Mouse (Mus musculus) hindbrain, embryonic 16.5 days (tissue): ENCODE results near the gene Kif7. TPM values are rescaled to one million over a fixed set of nuclear protein-coding genes. Genes with fewer than 3 reads are reported as not detected.

Experiments
- ATAC-seq: fragments of 200-750 bp; cut with Nextera tagmentation; 2 replicates; pipeline ENCODE4 v1.8.0; 2017; ENCODE audit warnings: moderate TSS enrichment, moderate library complexity
- H3K27ac ChIP-seq: fragments of 300-500 bp; sonication (generic); 2 replicates; pipeline ENCODE4 v1.5.1; 2014; ENCODE audit warnings: low read depth, mild to moderate bottlenecking, control low read depth, low read length, moderate library complexity
- H3K27me3 ChIP-seq: fragments of 300-500 bp; sonication (generic); replicated peaks from 2 replicates; pipeline ENCODE4 v1.6.1; 2014; ENCODE audit warnings: low read length; ENCODE audit not compliant: control insufficient read depth, insufficient read depth
- H3K36me3 ChIP-seq: fragments of 300-500 bp; sonication (generic); 2 replicates; pipeline ENCODE4 v1.6.1; 2014; ENCODE audit warnings: mild to moderate bottlenecking, low read length, moderate library complexity, mixed read lengths; ENCODE audit not compliant: control insufficient read depth, insufficient read depth
- H3K4me1 ChIP-seq: fragments of 300-500 bp; sonication (generic); 2 replicates; pipeline ENCODE4 v1.6.1; 2014; ENCODE audit warnings: low read depth, low read length; ENCODE audit not compliant: control insufficient read depth, insufficient read depth
- H3K4me2 ChIP-seq: fragments of 300-500 bp; sonication (generic); 2 replicates; pipeline ENCODE4 v1.6.1; 2014; ENCODE audit warnings: mild to moderate bottlenecking, low read length, control low read depth, moderate library complexity
- H3K4me3 ChIP-seq: fragments of 300-500 bp; sonication (generic); 2 replicates; pipeline ENCODE4 v1.5.1; 2014; ENCODE audit warnings: mild to moderate bottlenecking, low read length, control low read depth, moderate library complexity
- H3K9ac ChIP-seq: fragments of 300-500 bp; sonication (generic); 2 replicates; pipeline ENCODE4 v1.6.1; 2014; ENCODE audit warnings: low read depth, mild to moderate bottlenecking, control low read depth, low read length, moderate library complexity
- H3K9me3 ChIP-seq: fragments of 300-500 bp; sonication (generic); 2 replicates; pipeline ENCODE4 v1.6.1; 2014; ENCODE audit warnings: mild to moderate bottlenecking, low read length, moderate library complexity; ENCODE audit not compliant: control insufficient read depth
- WGBS: fragments of 180-500 bp; shearing (Covaris S2); extraction: QIAGEN DNeasy Blood & Tissue Kit; methylation state at CpG from one replicate; pipeline ENCODE4 v1.1.7; 2014; 5-methylcytosine and 5-hydroxymethylcytosine counted together
- polyA plus RNA-seq: library from polyadenylated mRNA; unstranded; fragments of >200 nt; fragmentation: Nextera tagmentation; extraction: Ambion mirVana; gene quantifications from 2 replicates; pipeline ENCODE4 v1.2.1, GENCODE M21; 2015

Kif7 gene
- polyA plus RNA-seq, 1 experiment from 2014 or later, result 1.6 TPM

- no peaks in the 10 kb centered on the region for H3K4me1 ChIP-seq
- H3K36me3 ChIP-seq, result no peaks in the 10 kb centered on the region
- ATAC-seq, result 0 out of 2 replicates have a peak, but pooled peaks have one; percentile 2
- no peak overlapping the region for H3K27ac ChIP-seq
- no peak overlapping the region for H3K4me2 ChIP-seq
- 62% methylated on average over 11 of the region's 11 CpGs for WGBS
- H3K4me3 ChIP-seq, result no peak overlapping the region
- H3K27me3 ChIP-seq, result 0 out of 2 replicates have a peak, but pooled peaks cover 2% of the 10 kb centered on the region
- H3K9me3 ChIP-seq, result no peaks in the 10 kb centered on the region
- H3K9ac ChIP-seq, result no peak overlapping the region
These were observed 14.3 kb upstream of the Kif7 start for GRCm38 (mm10) chr7:79729743-79730370.

- Histone ChIP-seq H3K27me3 (0 out of 2 replicates have a peak, but pooled peaks cover 2% of the 10 kb centered on the region), H3K9ac (no peak overlapping the region; the same call in 1 of the 2 replicates), H3K4me2 (no peak overlapping the region), H3K4me3 (no peak overlapping the region), H3K9me3 (no peaks in the 10 kb centered on the region), H3K36me3 (no peaks in the 10 kb centered on the region), H3K4me1 (no peaks in the 10 kb centered on the region), H3K27ac (no peak overlapping the region)
- peak; percentile 53; the same call in 1 of the 2 replicates for ATAC-seq
- WGBS, result 4% methylated on average over 8 of the region's 8 CpGs
These were observed 13.6 kb upstream of the Kif7 start for GRCm38 (mm10) chr7:79729169-79729568.

- no peak for ATAC-seq
These were observed 12.7 kb upstream of the Kif7 start for GRCm38 (mm10) chr7:79728219-79728618.

GRCm38 (mm10) chr7:79727091-79727490 is 11.6 kb upstream of the Kif7 start:
- 0 out of 2 replicates have a peak, but pooled peaks cover 2% of the 10 kb centered on the region for H3K27me3 ChIP-seq
- H3K9me3 ChIP-seq, result no peaks in the 10 kb centered on the region
- no peak; the same call in 1 of the 2 replicates for ATAC-seq
- no peak overlapping the region for H3K27ac ChIP-seq
- H3K36me3 ChIP-seq, result no peaks in the 10 kb centered on the region
- no peaks in the 10 kb centered on the region for H3K4me1 ChIP-seq
- no peak overlapping the region for H3K4me2 ChIP-seq
- WGBS, result 13% methylated on average over 2 of the region's 2 CpGs
- no peak overlapping the region for H3K4me3 ChIP-seq
- no peak overlapping the region for H3K9ac ChIP-seq

More at GRCm38 (mm10) chr7:79728219-79728618, 12.7 kb upstream of the Kif7 start:
- no peak overlapping the region for H3K9ac ChIP-seq
- H3K9me3 ChIP-seq, result no peaks in the 10 kb centered on the region
- H3K4me2 ChIP-seq, result no peak overlapping the region
- no peak overlapping the region for H3K4me3 ChIP-seq
- H3K36me3 ChIP-seq, result no peaks in the 10 kb centered on the region
- WGBS, result 31% methylated on average over 6 of the region's 6 CpGs
- H3K27ac ChIP-seq, result no peak overlapping the region
- no peaks in the 10 kb centered on the region for H3K4me1 ChIP-seq
- H3K27me3 ChIP-seq, result 0 out of 2 replicates have a peak, but pooled peaks cover 2% of the 10 kb centered on the region

- ATAC-seq, result peak; percentile 85
- H3K36me3 ChIP-seq, result no peaks in the 10 kb centered on the region
- H3K9ac ChIP-seq, result peak overlapping the region; percentile 83
- under 1% methylated on average over 43 of the region's 48 CpGs for WGBS
- H3K4me1 ChIP-seq, result no peaks in the 10 kb centered on the region
- 0 out of 2 replicates have a peak, but pooled peaks cover 2% of the 10 kb centered on the region for H3K27me3 ChIP-seq
- H3K27ac ChIP-seq, result no peak overlapping the region
- H3K9me3 ChIP-seq, result no peaks in the 10 kb centered on the region
- H3K4me2 ChIP-seq, result peak overlapping the region; percentile 91
- peak overlapping the region; percentile 63 for H3K4me3 ChIP-seq
These were observed 6.0 kb upstream of the Kif7 start for GRCm38 (mm10) chr7:79721386-79721977.

- peak overlapping the region; percentile 53 for H3K9ac ChIP-seq
- peak overlapping the region; percentile 53 for H3K4me3 ChIP-seq
- H3K27me3 ChIP-seq, result 0 out of 2 replicates have a peak, but pooled peaks cover 2% of the 10 kb centered on the region
- no peak; the same call in 1 of the 2 replicates for ATAC-seq
- H3K36me3 ChIP-seq, result no peaks in the 10 kb centered on the region
- 21% methylated on average over 17 of the region's 17 CpGs for WGBS
- peaks cover 15% of the 10 kb centered on the region; the same call in 1 of the 2 replicates for H3K4me1 ChIP-seq
- peak overlapping the region; percentile 61 for H3K4me2 ChIP-seq
- H3K27ac ChIP-seq, result peak overlapping the region; percentile 48
- no peaks in the 10 kb centered on the region for H3K9me3 ChIP-seq
These were observed 4.7 kb downstream of the Kif7 start for GRCm38 (mm10) chr7:79710831-79711230.

- ATAC-seq, result peak; percentile 92
- WGBS, result 1% methylated on average over 55 of the region's 55 CpGs
These were observed 5.4 kb downstream of the Kif7 start for GRCm38 (mm10) chr7:79710130-79710607.

GRCm38 (mm10) chr7:79705210-79705609 is 10.3 kb downstream of the Kif7 start:
- no peaks in the 10 kb centered on the region for H3K9me3 ChIP-seq
- WGBS, result 92% methylated on average over 5 of the region's 5 CpGs
- no peak overlapping the region for H3K9ac ChIP-seq
- no peaks in the 10 kb centered on the region for H3K36me3 ChIP-seq
- H3K27me3 ChIP-seq, result 0 out of 2 replicates have a peak, but pooled peaks cover 2% of the 10 kb centered on the region
- H3K27ac ChIP-seq, result no peak overlapping the region
- ATAC-seq, result no peak
- no peaks in the 10 kb centered on the region; the same call in 1 of the 2 replicates for H3K4me1 ChIP-seq
- H3K4me2 ChIP-seq, result no peak overlapping the region
- H3K4me3 ChIP-seq, result no peak overlapping the region

More at GRCm38 (mm10) chr7:79710130-79710607, 5.4 kb downstream of the Kif7 start:
- H3K9ac ChIP-seq, result peak overlapping the region; percentile 53
- no peaks in the 10 kb centered on the region for H3K9me3 ChIP-seq
- peak overlapping the region; percentile 61 for H3K4me2 ChIP-seq
- peak overlapping the region; percentile 53 for H3K4me3 ChIP-seq
- no peaks in the 10 kb centered on the region for H3K36me3 ChIP-seq
- peaks cover 9% of the 10 kb centered on the region; the same call in 1 of the 2 replicates for H3K4me1 ChIP-seq
- H3K27me3 ChIP-seq, result 0 out of 2 replicates have a peak, but pooled peaks cover 2% of the 10 kb centered on the region
- H3K27ac ChIP-seq, result peak overlapping the region; percentile 48

GRCm38 (mm10) chr7:79702755-79703154 is 12.8 kb downstream of the Kif7 start:
- Histone ChIP-seq H3K9ac (no peak overlapping the region), H3K27me3 (no peaks in the 10 kb centered on the region), H3K27ac (no peak overlapping the region), H3K4me3 (no peak overlapping the region), H3K36me3 (no peaks in the 10 kb centered on the region), H3K4me2 (no peak overlapping the region), H3K4me1 (no peaks in the 10 kb centered on the region), H3K9me3 (no peaks in the 10 kb centered on the region)
- ATAC-seq, result no peak
- 74% methylated on average over 16 of the region's 16 CpGs for WGBS
